Mouse (Mus musculus) intestine, postnatal 0 days (tissue): Measurements from ENCODE around the gene Hc. TPM values are rescaled to one million over a fixed set of nuclear protein-coding genes. Genes with fewer than 3 reads are reported as not detected.

Experiments
- ATAC-seq: fragments of 200-750 bp; cut with Nextera tagmentation; 2 replicates; pipeline ENCODE4 v1.8.0; 2017; ENCODE audit warnings: mild to moderate bottlenecking, moderate TSS enrichment, moderate library complexity
- H3K27ac ChIP-seq: fragments of 300-500 bp; sonication (generic); 2 replicates; pipeline ENCODE4 v1.5.1; 2014; ENCODE audit warnings: mild to moderate bottlenecking, low read depth, low read length, moderate library complexity
- H3K27me3 ChIP-seq: fragments of 300-500 bp; sonication (generic); replicated peaks from 2 replicates; pipeline ENCODE4 v1.6.1; 2014; ENCODE audit warnings: low read length, mixed read lengths; ENCODE audit not compliant: control insufficient read depth, insufficient read depth
- H3K36me3 ChIP-seq: fragments of 300-500 bp; sonication (generic); 2 replicates; pipeline ENCODE4 v1.6.1; 2014; ENCODE audit warnings: mild to moderate bottlenecking, moderate library complexity; ENCODE audit not compliant: control insufficient read depth, insufficient read depth
- H3K4me1 ChIP-seq: fragments of 300-500 bp; sonication (generic); replicated peaks from 2 replicates; pipeline ENCODE4 v1.6.1; 2014; ENCODE audit warnings: antibody characterized with exemption, low read length, mixed read lengths; ENCODE audit not compliant: control insufficient read depth, insufficient read depth
- H3K4me2 ChIP-seq: fragments of 300-500 bp; sonication (generic); replicated peaks from 2 replicates; pipeline ENCODE4 v1.6.1; 2014; ENCODE audit warnings: low read depth, mild to moderate bottlenecking, moderate library complexity
- H3K4me3 ChIP-seq: fragments of 300-500 bp; sonication (generic); 2 replicates; pipeline ENCODE4 v1.5.1; 2014; ENCODE audit warnings: low read depth, low read length
- H3K9ac ChIP-seq: fragments of 300-500 bp; sonication (generic); 2 replicates; pipeline ENCODE4 v1.6.1; 2014; ENCODE audit warnings: mild to moderate bottlenecking, low read depth, low read length
- H3K9me3 ChIP-seq: fragments of 300-500 bp; sonication (generic); 2 replicates; pipeline ENCODE4 v1.6.1; 2016; ENCODE audit warnings: mixed run types; ENCODE audit not compliant: control insufficient read depth
- CTCF ChIP-seq: sonication (generic); IDR thresholded peaks from 2 replicates; pipeline ENCODE4 v1.5.1; 2016; ENCODE audit warnings: low read depth, mild to moderate bottlenecking, control low read depth, antibody characterized with exemption, moderate library complexity
- WGBS: fragments of 180-500 bp; shearing (Covaris S2); extraction: QIAGEN DNeasy Blood & Tissue Kit; methylation state at CpG from one replicate; pipeline ENCODE4 v1.1.7; 2014; 5-methylcytosine and 5-hydroxymethylcytosine counted together
- polyA plus RNA-seq: library from polyadenylated mRNA; unstranded; fragments of >200 nt; fragmentation: Nextera tagmentation; extraction: Ambion mirVana; gene quantifications from 2 replicates; pipeline ENCODE4 v1.2.1, GENCODE M21; 2015

Hc gene
- polyA plus RNA-seq: 0.14 and 0.20 TPM in 2 replicates

DNA sequence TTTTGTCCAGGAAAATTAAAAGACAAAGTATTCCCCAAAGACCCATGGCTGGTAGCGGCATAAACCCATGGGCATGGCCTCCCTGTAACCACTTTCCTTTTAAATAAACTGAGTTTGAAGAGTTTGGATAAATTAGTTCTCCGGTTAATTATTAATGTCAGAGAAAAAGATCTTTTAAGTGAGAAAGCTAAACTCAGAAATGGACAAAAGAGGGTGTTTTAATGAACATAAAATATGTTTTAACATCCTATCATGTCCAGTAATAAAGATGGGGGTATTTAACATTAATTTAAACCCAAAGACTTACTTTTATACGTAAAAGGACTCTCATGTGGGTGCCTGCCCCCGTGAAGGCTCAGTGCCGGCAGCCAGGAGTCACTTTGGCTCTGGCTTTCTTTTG is at the start of gene Hc:
TSS of gene Hc (minus strand) at position 101 of the 400 bp plus-strand sequence.
- Histone ChIP-seq H3K4me3 (no peak within 1 kb of the TSS), H3K27ac (no peak within 1 kb of the TSS), H3K4me1 (no peaks in the 10 kb centered on the region), H3K9me3 (no peaks in the 10 kb centered on the region), H3K4me2 (no peak within 1 kb of the TSS), H3K9ac (no peak within 1 kb of the TSS), H3K36me3 (no peaks in the 10 kb centered on the region), H3K27me3 (no peaks in the 10 kb centered on the region)
- 73% methylated on average over 5 of the region's 5 CpGs for WGBS
- no peak for TF ChIP-seq CTCF
- ATAC-seq: no peak

DNA sequence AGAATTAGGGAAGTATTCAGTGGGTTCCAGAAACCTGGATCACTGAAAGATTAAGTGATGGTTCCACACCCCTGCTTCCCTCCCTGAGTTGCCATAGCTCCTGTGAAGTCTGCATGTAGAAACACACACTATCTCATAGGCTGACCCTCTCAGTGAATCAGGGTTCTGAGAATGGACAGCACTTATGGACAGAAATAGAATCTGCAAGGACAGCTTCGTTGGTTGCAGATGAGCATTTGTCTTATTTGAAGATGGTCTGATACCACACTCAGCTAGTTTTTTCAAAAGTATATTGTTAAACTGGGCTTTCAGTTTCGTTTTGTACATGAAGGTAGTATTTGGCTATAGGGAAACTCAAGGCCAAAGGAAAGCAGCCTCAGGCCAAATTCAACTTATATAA is 49.3 kb upstream of the Hc start:
- no peak for ATAC-seq
- Histone ChIP-seq H3K4me3 (no peak overlapping the region), H3K4me2 (peak overlapping the region; percentile 76), H3K27ac (no peak overlapping the region), H3K27me3 (no peaks in the 10 kb centered on the region), H3K9me3 (no peaks in the 10 kb centered on the region), H3K36me3 (no peaks in the 10 kb centered on the region), H3K9ac (no peak overlapping the region), H3K4me1 (no peaks in the 10 kb centered on the region)
- no peak for TF ChIP-seq CTCF
- 68% methylated on average over 2 of the region's 2 CpGs for WGBS

DNA sequence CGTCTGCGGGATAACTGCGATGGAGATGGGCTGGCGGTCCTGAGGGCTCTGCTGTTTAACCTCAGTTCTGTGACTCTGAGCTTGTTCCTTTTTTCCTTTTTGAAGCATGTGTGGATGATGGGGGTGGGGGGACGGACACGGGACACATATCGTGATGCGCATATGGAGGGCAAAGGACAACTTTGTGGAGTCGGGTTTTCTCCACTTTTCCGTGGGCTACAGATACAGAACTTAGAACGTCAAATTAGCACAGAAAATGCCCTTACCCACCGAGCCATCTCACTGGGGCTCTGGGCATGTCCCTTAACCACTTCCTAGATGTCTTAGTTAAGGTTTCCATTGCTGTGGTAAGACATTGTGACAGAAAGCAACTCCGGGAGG is 48.7 kb upstream of the Hc start:
- Histone ChIP-seq H3K27ac (0 out of 2 replicates have a peak overlapping the region, but pooled peaks have one; percentile 3), H3K36me3 (no peaks in the 10 kb centered on the region), H3K4me2 (peak overlapping the region; percentile 76), H3K9me3 (no peaks in the 10 kb centered on the region), H3K4me3 (peak overlapping the region; percentile 94), H3K4me1 (no peaks in the 10 kb centered on the region), H3K27me3 (no peaks in the 10 kb centered on the region), H3K9ac (peak overlapping the region; percentile 85)
- ATAC-seq: no peak
- 1% methylated on average over 13 of the region's 13 CpGs for WGBS
- TF ChIP-seq CTCF: no peak; the same call in 1 of the 2 replicates

DNA sequence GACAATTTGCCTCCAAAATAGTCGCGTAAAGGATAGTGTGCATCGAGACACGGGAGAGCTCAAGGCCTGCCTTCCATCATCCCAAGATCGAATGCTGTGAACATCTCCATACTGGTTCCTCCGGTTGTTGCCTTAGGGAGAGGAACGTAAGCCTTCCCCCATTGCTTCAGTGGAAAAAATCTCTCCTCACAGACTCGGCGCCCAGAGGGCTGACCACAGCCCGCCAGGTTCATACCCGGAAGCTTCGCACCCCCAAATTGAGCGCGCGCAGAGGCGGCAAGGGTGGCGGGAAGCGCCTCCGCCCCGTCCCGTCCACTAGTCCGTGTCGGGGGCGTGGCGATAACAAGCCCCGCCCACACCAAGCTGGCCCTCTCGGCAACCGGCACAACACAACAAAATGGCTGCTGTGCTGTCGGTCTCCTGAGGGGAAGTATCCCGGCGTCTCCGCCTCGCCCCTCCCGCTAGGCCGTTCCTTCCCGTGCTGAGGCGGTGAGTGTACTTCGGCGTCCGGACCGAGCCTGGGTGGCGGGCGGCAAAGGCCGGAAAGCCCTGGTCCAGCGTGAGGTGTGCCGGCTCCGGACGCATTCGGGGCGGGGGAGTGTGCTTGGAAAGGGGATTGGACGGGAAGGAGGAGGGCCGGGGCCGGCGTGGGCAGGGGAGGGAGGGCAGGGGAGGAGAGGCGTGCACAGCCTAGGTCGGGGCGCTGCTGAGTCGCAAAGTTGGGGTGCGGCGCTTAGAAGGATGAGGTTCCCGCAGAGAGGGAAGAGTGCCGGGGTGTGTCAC is 48.1 kb upstream of the Hc start, which contains the start of gene Cntrl:
TSS of gene Cntrl (plus strand) at position 352 of the 783 bp plus-strand sequence.
- H3K9ac ChIP-seq: peak within 1 kb of the TSS; percentile 85
- TF ChIP-seq CTCF: peak; percentile 35
- no peaks in the 10 kb centered on the region for H3K9me3 ChIP-seq
- H3K27me3 ChIP-seq: no peaks in the 10 kb centered on the region
- peak within 1 kb of the TSS; percentile 89 for H3K27ac ChIP-seq
- H3K4me1 ChIP-seq: no peaks in the 10 kb centered on the region
- H3K4me2 ChIP-seq: peak within 1 kb of the TSS; percentile 76
- ATAC-seq: peak; percentile 97
- peak within 1 kb of the TSS; percentile 94 for H3K4me3 ChIP-seq
- no peaks in the 10 kb centered on the region for H3K36me3 ChIP-seq
- WGBS: under 1% methylated on average over 62 of the region's 62 CpGs

DNA sequence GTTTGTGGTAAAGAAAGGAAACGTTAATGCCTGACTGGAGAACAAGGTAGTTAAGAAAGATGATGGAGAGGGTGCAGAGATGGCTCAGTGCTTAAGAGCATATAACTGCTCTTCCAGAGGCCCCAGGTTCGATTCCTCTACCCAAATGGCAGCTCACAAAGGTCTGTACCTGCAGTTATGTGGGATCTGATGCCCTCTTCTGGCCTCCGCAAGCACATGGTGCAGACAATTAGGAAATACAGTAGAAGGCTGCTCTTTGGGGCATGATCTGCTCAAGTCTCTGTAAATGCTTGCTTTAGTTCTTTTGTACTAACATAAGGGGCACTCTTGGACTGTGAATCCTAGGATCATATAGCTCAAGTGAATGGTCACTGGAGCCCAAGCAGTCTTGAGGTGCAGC is 47.5 kb upstream of the Hc start:
- Histone ChIP-seq H3K9ac (peak overlapping the region; percentile 85; the same call in 1 of the 2 replicates), H3K4me1 (no peaks in the 10 kb centered on the region), H3K4me3 (peak overlapping the region; percentile 94), H3K27me3 (no peaks in the 10 kb centered on the region), H3K36me3 (no peaks in the 10 kb centered on the region), H3K4me2 (peak overlapping the region; percentile 76), H3K9me3 (no peaks in the 10 kb centered on the region), H3K27ac (peak overlapping the region; percentile 89)
- peak; percentile 44 for ATAC-seq
- 32% methylated on average over 3 of the region's 3 CpGs for WGBS
- peak; percentile 76 for TF ChIP-seq CTCF

DNA sequence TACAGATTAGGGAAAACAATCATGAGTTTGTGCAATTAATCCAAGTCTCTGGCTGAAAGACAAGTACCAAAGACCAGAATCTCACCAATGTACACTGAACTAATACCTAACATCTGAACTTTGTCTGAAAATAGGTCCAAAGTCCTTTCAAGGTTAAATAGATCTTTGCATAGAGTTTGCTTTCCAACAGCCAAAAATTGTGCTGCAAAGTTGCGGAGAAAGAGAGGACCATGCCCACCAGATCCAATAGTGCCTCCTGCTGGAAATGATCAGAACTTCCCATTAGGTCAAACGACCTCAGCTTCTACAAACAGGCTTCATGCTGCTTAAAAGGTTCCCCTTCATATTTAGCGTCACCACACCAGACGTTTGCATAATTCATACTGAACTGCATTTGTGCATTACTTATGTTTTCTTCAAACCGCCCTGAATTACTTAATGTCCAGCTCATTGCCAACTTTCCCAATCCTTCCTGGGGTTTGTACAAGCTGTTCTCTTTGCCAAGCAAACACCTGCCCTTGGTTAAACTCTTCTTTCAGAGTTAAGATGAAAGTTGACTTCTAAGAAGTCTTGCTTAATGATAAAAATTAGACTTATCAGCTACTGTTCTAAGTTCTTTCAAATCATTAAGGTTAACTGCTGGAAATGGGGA is 46.9 kb upstream of the Hc start:
- H3K9me3 ChIP-seq: no peaks in the 10 kb centered on the region
- H3K9ac ChIP-seq: no peak overlapping the region
- no peaks in the 10 kb centered on the region for H3K4me1 ChIP-seq
- H3K4me3 ChIP-seq: no peak overlapping the region
- H3K27me3 ChIP-seq: no peaks in the 10 kb centered on the region
- no peak overlapping the region for H3K27ac ChIP-seq
- TF ChIP-seq CTCF: peak; percentile 79
- no peak for ATAC-seq
- WGBS: 57% methylated on average over 5 of the region's 5 CpGs
- H3K4me2 ChIP-seq: no peak overlapping the region
- no peaks in the 10 kb centered on the region for H3K36me3 ChIP-seq
